Mouse (Mus musculus) ES-Bruce4 (cell line): Measurements from ENCODE around the gene Ash1l.

Experiments used
- CTCF ChIP-seq: IDR thresholded peaks from one replicate; pipeline ENCODE4 v1.8.1; 2011; ENCODE audit warnings: low read depth, low read length
- EP300 ChIP-seq: IDR thresholded peaks from 2 replicates; pipeline ENCODE4 v1.6.1; 2011; ENCODE audit warnings: low read depth, low read length; ENCODE audit not compliant: insufficient read depth
- POLR2A ChIP-seq: IDR thresholded peaks from one replicate; pipeline ENCODE4 v1.8.1; 2011; ENCODE audit warnings: low read length; ENCODE audit not compliant: insufficient read depth

DNA sequence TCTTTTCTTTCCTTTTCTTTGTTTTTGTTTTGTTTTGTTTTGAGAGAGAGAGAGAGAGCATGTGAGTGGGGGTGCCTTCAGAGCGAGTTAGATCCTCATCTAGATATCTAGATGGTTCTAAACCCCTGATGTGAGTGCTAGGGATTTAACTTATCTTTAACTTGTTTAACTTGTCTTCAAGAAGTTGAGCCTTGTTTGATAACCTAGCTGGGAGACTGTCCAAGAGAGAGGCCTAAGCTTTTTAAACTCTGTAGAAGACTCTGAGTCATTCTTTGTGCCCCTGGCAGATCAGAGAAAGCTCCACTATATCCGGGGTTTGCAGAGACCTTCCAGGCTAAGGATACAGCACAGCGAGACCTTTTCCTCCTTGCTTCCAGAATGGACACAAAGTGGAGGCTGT, 157.1 kb downstream of the Ash1l start:
- no peak for TF ChIP-seq CTCF
- no peak for TF ChIP-seq EP300
- no peak for TF ChIP-seq POLR2A
